Mouse (Mus musculus): ENCODE data around the gene Shc1. TPM values are rescaled to one million over a fixed set of nuclear protein-coding genes. Genes with fewer than 3 reads are reported as not detected.

The Shc1 gene
- polyA plus RNA-seq, 1 experiment from 2014 or later = 24.7 TPM

DNA sequence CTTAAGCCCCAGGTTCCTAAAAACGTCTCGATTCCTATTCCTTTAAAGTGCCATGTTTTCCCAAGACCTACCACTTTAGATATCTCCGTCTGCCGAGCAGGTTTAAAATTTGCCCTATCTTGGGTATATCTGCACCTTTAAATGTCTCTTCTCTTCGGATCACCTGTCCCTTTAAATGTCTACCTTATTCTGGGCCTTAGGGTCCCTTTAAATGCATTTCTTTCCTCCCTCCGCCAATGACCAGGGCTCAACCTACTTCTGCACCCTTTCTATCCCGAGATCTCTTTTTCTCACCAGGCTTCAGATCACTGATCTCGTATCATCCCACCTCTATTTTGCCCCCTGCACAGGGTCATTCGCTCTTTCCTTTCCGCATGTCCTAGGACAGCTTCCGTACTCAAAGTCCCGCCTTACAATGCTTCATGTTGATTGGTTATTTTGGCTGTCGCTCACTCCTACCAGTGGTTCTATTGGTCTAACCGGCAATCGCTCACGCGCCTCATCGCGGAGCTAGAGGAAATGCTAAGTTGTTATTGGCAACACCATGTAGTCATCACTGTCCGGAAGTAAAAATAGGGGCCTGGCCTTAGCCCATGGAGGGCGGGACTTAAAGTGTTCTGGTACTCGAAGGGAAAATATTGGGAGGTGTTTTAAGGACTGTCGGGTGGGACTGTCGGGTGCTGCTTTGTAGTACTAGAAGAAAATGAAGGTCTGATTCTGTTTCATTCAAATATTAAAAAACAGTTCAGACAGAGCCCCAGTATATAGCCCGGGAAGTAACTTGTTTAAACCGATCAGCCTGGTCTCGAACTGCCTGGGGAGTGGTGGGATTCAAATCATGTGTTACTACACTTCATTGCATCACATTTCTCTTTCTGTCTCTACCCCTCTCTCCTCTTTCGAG is 6.5 kb upstream of the Shc1 start, which contains the start of gene Flad1:
Gene Flad1 (minus strand): TSS at position 381 of the 904 bp plus-strand sequence.
- Histone ChIP-seq H3K27me3 (ENCODE audit: insufficient read depth, low read length) (no peaks in the 10 kb centered on the region), H3K4me3 (ENCODE audit: low read depth, low read length) (peak within 1 kb of the TSS; percentile 63), H3K36me3 (replicated peaks; ENCODE audit: insufficient read depth, low read length) (peaks cover 36% of the 10 kb centered on the region), H3K4me1 (ENCODE audit: insufficient read depth) (peaks cover 20% of the 10 kb centered on the region), H3K4me2 (ENCODE audit: low read depth, low read length) (peak within 1 kb of the TSS; percentile 67), H3K9ac (replicated peaks) (peak within 1 kb of the TSS; percentile 46), H3K27ac (ENCODE audit: low read depth) (peak within 1 kb of the TSS; percentile 70), H3K9me3 (ENCODE audit: low read length) (no peaks in the 10 kb centered on the region)
- 3% methylated on average over 28 of the region's 28 CpGs for WGBS (ENCODE audit: insufficient replicate concordance)
- TF ChIP-seq EP300 (IDR thresholded peaks at IDR 0.05; ENCODE audit: low read depth) = peak; percentile 89
- TF ChIP-seq CTCF (IDR thresholded peaks at IDR 0.05; ENCODE audit: low read depth) = no peak
- peak; percentile 98 for ATAC-seq
- peak; percentile 96 for DNase-seq

DNA sequence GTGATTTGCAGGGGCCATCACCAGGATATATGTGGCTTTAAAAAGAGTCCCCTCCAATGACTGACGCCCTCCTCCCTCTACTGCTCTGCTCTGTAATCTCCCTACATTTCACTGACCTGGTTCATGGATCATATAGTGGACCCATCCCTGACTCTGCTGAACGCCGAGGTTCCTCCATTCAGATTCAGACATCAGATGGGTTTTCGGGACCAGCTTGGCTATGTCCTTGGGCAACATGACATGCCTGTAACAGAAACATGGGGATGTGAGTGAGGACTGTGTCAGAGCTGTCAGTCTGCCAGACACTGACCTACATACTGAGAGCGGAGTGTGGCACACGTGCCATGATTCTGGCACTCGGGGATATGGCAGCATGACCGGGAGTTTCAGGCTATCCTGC is 2.1 kb upstream of the Shc1 start:
- H3K36me3 ChIP-seq (replicated peaks; ENCODE audit: insufficient read depth, low read length) = peaks cover 27% of the 10 kb centered on the region
- 97% methylated on average over 8 of the region's 8 CpGs for WGBS (ENCODE audit: insufficient replicate concordance)
- no peaks in the 10 kb centered on the region for H3K9me3 ChIP-seq (ENCODE audit: low read length)
- no peaks in the 10 kb centered on the region for H3K27me3 ChIP-seq (ENCODE audit: insufficient read depth, low read length)
- TF ChIP-seq EP300 (IDR thresholded peaks at IDR 0.05; ENCODE audit: low read depth) = no peak
- TF ChIP-seq CTCF (IDR thresholded peaks at IDR 0.05; ENCODE audit: low read depth) = no peak
- peak overlapping the region; percentile 96; the same call in 1 of the 2 replicates for H3K4me2 ChIP-seq (ENCODE audit: low read depth, low read length)
- ATAC-seq (no peak), DNase-seq (no peak)
- peaks cover 28% of the 10 kb centered on the region for H3K4me1 ChIP-seq (ENCODE audit: insufficient read depth)
- H3K4me3 ChIP-seq (ENCODE audit: low read depth, low read length) = no peak overlapping the region
- no peak overlapping the region for H3K27ac ChIP-seq (ENCODE audit: low read depth)
- no peak overlapping the region for H3K9ac ChIP-seq (replicated peaks)

DNA sequence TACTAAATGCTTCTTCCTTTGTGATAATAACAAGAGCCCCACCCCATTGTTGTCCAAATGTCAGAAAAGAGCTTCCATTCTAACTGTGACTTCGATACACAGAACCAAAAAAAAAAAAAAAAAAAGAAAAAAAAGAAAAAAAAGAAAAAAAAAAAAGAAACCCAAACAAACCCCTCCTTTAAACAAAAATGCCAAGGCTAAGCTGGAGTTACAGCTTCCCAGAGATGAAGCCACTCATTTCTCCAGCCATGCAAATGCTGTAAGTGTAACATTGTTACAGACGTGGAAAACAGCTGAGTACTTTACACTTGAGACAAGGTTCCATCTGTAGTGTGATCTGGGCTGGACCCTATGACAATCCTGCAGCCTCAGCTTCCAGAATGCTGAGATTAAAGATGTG is 1.1 kb upstream of the Shc1 start:
- WGBS (ENCODE audit: insufficient replicate concordance) = 16% methylated on average over 2 of the region's 2 CpGs
- DNase-seq = no peak
- TF ChIP-seq EP300 (IDR thresholded peaks at IDR 0.05; ENCODE audit: low read depth) = no peak
- no peak for TF ChIP-seq CTCF (IDR thresholded peaks at IDR 0.05; ENCODE audit: low read depth)
- H3K4me3 ChIP-seq (ENCODE audit: low read depth, low read length) = peak overlapping the region; percentile 67
- peaks cover 35% of the 10 kb centered on the region for H3K4me1 ChIP-seq (ENCODE audit: insufficient read depth)
- peak overlapping the region; percentile 96 for H3K4me2 ChIP-seq (ENCODE audit: low read depth, low read length)
- H3K36me3 ChIP-seq (replicated peaks; ENCODE audit: insufficient read depth, low read length) = peaks cover 27% of the 10 kb centered on the region
- no peaks in the 10 kb centered on the region for H3K9me3 ChIP-seq (ENCODE audit: low read length)
- H3K9ac ChIP-seq (replicated peaks) = peak overlapping the region; percentile 73
- ATAC-seq = no peak
- peak overlapping the region; percentile 97; the same call in 1 of the 2 replicates for H3K27ac ChIP-seq (ENCODE audit: low read depth)
- no peaks in the 10 kb centered on the region for H3K27me3 ChIP-seq (ENCODE audit: insufficient read depth, low read length)

DNA sequence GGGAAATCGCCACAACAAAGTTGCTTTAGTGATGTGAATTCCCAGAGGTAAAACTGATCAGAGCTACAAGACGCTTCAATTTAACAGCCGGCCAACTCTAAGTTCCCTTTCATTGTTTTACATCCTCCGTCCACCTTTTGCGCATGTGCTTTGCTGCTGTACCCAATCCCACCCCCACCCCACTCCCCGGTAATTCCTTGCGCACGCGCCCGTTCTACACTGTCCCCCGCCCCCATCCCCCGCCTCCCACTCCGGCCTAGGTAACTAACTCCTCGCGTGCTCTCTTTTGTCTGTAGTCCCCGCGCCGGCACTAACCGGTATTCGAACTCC is 438 bp upstream of the Shc1 start:
- no peaks in the 10 kb centered on the region for H3K9me3 ChIP-seq (ENCODE audit: low read length)
- peaks cover 27% of the 10 kb centered on the region for H3K36me3 ChIP-seq (replicated peaks; ENCODE audit: insufficient read depth, low read length)
- peak; percentile 11 for ATAC-seq
- H3K4me1 ChIP-seq (ENCODE audit: insufficient read depth) = peaks cover 39% of the 10 kb centered on the region
- WGBS (ENCODE audit: insufficient replicate concordance) = under 1% methylated on average over 20 of the region's 20 CpGs
- no peaks in the 10 kb centered on the region for H3K27me3 ChIP-seq (ENCODE audit: insufficient read depth, low read length)
- peak overlapping the region; percentile 73 for H3K9ac ChIP-seq (replicated peaks)
- H3K4me2 ChIP-seq (ENCODE audit: low read depth, low read length) = peak overlapping the region; percentile 96
- TF ChIP-seq CTCF (IDR thresholded peaks at IDR 0.05; ENCODE audit: low read depth) (no peak), EP300 (IDR thresholded peaks at IDR 0.05; ENCODE audit: low read depth) (0 out of 2 replicates have a peak, but pooled peaks have one; percentile 3)
- H3K4me3 ChIP-seq (ENCODE audit: low read depth, low read length) = peak overlapping the region; percentile 67
- peak overlapping the region; percentile 97 for H3K27ac ChIP-seq (ENCODE audit: low read depth)
- no peak for DNase-seq

DNA sequence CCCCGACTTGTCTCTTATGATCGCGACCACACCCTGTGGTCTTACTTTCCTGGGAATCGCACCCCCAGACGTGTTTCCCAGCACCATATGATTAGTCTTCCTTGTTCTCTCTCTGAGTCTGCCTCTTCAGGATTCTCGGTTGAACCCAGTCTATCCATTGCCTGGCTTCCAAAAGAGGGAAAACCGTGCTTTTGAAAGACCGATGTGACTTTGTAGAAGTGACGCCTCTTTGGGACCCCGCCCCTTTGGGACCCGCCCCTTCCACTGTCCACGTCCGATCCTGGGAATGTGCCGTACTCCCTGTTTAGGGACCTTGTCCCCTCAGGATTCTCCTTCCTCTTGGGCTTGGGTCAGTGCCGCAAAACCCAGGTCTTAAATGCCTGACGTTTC is 613 bp downstream of the Shc1 start:
- Histone ChIP-seq H3K27ac (ENCODE audit: low read depth) (peak overlapping the region; percentile 97), H3K4me2 (ENCODE audit: low read depth, low read length) (peak overlapping the region; percentile 96), H3K4me3 (ENCODE audit: low read depth, low read length) (peak overlapping the region; percentile 67), H3K4me1 (ENCODE audit: insufficient read depth) (peaks cover 47% of the 10 kb centered on the region), H3K36me3 (replicated peaks; ENCODE audit: insufficient read depth, low read length) (peaks cover 32% of the 10 kb centered on the region), H3K9me3 (ENCODE audit: low read length) (no peaks in the 10 kb centered on the region), H3K9ac (replicated peaks) (peak overlapping the region; percentile 73), H3K27me3 (ENCODE audit: insufficient read depth, low read length) (no peaks in the 10 kb centered on the region)
- 0% methylated on average over 16 of the region's 16 CpGs for WGBS (ENCODE audit: insufficient replicate concordance)
- ATAC-seq (peak; percentile 44), DNase-seq (peak; percentile 88)
- no peak for TF ChIP-seq EP300 (IDR thresholded peaks at IDR 0.05; ENCODE audit: low read depth)
- no peak for TF ChIP-seq CTCF (IDR thresholded peaks at IDR 0.05; ENCODE audit: low read depth)

DNA sequence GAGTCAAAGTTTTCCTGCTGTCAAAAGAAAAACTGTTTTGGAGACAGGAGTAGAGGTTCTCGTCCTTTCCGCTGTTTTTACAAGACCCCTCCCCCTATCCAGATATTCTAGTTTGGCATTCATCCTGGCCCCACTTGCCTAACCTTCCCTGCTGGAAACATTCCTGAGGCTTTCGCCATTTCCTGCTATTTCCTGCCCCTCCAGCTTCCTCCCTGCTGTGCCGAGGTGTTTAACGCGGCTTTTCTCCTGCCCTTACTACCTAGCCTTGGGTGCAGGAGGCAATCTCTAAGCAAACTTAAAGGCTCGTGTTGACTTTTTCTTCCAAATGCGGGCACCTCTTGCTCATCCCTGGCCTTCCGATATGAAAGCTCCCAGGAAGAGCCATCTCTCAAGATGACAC is 1.3 kb downstream of the Shc1 start:
- Histone ChIP-seq H3K27ac (ENCODE audit: low read depth) (peak overlapping the region; percentile 97), H3K4me1 (ENCODE audit: insufficient read depth) (peaks cover 54% of the 10 kb centered on the region), H3K4me3 (ENCODE audit: low read depth, low read length) (peak overlapping the region; percentile 67), H3K27me3 (ENCODE audit: insufficient read depth, low read length) (no peaks in the 10 kb centered on the region), H3K9me3 (ENCODE audit: low read length) (no peaks in the 10 kb centered on the region), H3K4me2 (ENCODE audit: low read depth, low read length) (peak overlapping the region; percentile 96), H3K9ac (replicated peaks) (peak overlapping the region; percentile 73), H3K36me3 (replicated peaks; ENCODE audit: insufficient read depth, low read length) (peaks cover 30% of the 10 kb centered on the region)
- TF ChIP-seq CTCF (IDR thresholded peaks at IDR 0.05; ENCODE audit: low read depth) = no peak
- no peak for TF ChIP-seq EP300 (IDR thresholded peaks at IDR 0.05; ENCODE audit: low read depth)
- DNase-seq = peak; percentile 56
- no peak for ATAC-seq
- 6% methylated on average over 9 of the region's 9 CpGs for WGBS (ENCODE audit: insufficient replicate concordance)
